Mouse (Mus musculus) testis, postnatal 10 days (tissue): ENCODE measurements at regions not wholly inside any gene's neighbourhood (a gene's known extent, or its start where the extent isn't known, plus 50 kb on each side); places are given as distances from the start of the nearest gene placed in this dataset.
A peak's percentile ranks its signal among the peaks of the same experiment; 100 is the strongest.
"Not testable (repeated sequence)": the region's sequence is repeated elsewhere in the genome, so short reads cannot be mapped to it uniquely, and the experiment has no call there.

Experiments
- DNase-seq: peaks from one replicate; pipeline ENCODE4 v3.0.0; 2021; ENCODE audit warnings: low spot score

DNA sequence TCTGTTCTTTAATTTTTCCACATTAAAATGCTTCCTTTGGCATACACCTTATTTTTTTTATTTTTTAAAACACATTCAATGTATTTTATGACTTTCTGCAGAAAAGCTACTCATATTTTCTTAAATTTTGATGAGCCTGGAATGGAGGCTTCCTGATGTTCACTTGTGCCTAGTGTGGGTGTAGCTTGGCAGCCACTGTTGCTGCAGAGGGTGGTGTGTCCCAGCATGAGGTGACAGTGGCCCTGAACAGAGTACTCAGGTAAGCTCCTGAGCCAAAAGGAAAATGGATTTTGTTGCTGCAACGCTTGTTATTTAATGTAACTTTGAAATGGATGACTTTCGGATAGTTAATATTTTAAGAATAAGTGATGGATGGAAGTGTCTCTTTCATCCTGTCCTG, 170.6 kb downstream of the Eipr1 start:
- no peak for DNase-seq

DNA sequence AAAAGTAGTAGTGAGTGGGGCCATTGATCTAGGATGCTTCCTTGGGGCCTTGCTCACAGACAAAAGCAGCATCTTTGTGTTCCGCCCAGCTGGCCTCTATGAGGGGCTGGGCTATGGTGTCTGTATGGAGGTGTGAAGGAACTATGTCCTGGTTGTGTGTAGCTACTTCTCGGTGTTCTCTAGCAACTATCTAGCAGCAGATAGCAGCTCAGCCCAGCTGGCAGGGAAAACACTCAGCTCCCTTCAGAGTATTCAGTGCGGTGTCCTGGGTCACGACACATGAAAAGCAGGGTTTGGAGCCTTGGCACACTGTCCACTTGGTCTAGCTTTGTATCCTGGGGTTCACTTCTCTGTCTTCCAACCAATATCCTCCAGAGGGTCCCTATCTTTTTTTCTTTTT, 173.6 kb downstream of the Eipr1 start:
- DNase-seq = no peak

DNA sequence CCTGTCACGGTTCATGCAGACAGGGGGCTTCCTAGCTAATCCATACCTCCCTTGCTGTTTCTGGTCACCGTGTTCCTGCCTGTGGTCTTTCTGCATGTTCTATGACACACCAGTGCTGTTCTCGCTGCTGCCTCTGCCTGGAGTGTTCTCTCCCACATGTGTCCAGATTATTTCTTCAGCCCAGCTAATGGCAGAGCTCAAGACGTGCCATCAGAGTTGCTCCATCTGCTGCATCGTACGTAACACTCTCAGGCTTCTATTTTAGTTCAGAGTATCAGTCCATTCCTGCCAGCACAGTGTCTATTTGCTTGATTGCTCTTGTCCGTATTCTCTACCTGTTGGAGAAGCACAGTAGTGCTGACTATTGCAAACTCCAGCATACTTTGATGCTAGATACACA, 188.3 kb downstream of the Eipr1 start:
- DNase-seq = no peak

DNA sequence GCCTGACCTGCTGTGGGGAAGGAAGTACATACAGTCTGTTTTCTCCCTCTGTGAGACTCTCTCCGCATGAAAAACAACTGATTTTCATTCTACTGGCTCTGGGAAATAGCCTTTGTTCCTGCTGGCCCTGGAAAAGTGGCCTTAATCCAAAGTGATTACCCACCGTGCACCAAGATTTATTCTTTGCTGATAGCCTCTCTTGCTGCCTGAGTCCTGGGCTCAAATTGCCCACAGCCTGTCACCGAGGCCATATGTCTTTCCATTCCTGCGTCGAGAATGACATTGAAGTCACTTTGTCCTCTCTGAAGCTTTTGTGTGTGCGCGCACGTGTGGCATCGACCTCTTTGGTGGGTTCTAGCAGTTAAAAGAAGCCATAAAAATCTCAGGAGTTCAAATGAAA, 197.3 kb downstream of the Eipr1 start:
- DNase-seq = no peak

DNA sequence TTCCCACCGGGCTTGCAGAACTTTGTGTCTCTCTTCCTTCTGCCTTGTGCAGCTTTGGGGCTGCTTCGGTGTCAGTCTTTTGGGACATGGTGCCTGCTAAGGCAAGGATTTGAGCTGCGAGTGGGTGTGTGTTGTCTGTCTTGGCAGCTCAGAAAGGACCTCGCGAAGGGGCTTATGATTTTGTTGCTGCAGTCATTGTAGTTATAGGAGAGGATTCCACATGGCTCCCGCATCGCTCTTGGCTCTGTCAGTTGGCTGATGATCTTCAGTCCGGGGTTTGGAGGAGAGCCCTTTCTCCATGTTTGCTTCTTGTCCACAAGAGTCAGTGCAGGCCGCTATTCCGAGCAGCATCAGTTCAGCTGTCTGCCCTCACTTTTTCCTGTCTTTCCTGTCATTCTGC, 197.7 kb downstream of the Eipr1 start:
- peak; percentile 35 for DNase-seq

DNA sequence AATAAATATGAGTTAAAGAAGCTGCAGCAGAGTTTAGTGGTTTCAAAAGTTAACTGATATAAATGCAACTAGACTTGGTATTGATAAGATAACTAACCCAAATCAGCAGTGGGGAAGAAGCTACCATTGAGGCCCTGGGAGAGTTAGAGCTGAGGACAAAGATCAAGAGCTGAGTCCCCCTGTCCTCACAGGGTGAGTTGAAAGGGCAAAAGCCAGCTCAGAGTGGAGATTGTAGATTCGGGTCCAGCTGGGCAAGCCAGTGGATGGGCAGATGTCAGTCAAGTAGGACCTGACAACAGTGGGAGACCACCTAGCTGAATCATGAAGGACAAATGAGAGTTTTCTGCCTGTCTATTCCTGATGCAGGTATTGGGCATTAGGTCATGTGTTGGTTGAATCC, 205.6 kb downstream of the Eipr1 start:
- peak; percentile 16 for DNase-seq

DNA sequence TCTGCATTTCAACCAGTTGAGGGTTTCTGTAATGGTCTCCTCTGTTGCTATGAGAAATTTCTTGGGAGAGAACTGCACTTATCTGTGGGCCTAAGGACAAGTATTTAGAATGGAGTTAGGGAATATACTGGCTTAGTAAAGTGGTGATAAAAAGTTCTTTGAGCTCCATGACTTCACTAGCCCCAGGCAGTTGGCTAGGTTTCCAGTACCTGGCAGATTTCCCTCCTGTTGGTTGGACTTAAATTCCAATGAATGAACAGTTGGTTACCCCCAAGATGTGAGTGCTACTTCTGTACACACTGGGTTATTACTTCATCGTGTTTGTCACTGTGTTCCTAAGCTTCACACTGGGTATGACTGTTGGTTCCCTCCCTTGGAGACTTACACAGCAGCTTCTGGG, 207.1 kb downstream of the Eipr1 start:
- no peak for DNase-seq

DNA sequence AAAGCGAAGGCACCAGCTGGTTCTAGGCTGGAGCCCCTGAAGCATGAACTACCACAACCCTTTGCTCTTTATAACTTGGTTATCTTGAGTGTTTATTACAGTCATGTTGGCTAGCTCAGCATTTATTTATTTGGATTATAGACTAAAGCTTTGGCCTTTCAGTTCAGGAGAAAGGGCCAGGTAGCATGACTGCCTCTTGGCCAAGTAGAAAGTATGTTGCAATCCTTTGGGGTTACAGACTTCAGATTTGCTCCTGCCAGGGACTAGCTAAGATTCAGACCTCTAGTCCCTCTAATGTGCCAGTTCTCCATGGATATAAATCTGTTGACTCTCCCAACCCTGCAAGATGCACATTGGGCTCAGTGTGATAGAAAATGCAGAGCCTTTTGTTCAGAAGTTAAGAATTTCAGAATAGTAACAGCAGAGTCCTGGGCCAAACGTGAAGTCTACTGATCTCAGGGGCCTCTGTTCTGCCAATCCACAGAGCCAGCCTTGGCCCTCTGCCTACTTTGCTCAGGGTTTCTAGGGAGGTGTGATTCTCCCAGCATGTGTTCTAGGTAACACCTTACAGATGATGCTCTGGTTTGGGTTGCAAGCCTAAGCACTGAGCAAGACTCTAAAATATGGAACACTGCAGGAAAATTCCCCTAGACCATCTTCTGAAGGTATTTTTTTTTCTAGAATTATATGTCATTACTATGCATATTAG, 218.2 kb downstream of the Eipr1 start:
- DNase-seq = no peak

DNA sequence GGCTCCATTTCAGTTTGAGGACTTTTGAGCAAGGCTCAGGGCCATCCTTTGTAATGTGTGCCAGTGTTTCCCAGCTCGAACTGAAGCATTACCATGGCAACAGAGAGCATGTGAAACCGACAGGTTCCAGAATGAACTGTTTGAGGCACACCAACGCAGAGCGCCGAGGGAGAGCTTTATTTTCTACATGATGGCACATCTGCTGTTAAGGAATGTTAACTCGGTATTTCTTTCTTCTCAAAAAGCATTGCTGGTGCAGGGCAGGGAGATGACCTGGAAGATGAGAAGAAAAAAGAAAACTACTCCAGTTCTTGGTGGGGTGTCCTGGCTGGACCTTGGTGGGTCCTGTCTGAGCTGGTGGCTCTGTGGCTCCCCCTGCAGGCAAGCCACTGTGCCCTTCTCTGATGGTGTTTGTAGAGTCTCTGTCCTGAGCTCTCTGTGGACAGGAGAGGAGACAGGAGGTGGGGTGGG, 223.0 kb downstream of the Eipr1 start:
- DNase-seq = peak; percentile 45

DNA sequence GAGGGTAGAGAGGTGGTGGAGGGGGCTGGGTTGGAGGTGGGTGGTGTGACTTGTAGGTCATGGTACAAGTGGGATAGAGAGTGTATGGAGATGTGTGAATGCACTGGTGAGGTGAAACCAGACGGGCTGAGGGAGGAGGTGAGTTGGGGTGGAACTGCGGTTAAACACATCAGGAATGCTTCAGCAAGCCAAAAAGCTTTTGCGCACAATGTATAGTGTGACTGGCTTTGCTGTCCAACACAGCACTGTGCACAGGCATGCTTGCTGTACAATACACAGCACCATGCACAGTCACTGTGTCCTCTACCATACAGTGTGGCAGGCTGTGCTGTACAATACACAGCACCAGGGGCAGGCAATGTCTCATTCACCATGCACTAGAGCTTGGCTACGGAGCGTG, 223.6 kb downstream of the Eipr1 start:
- DNase-seq = no peak

DNA sequence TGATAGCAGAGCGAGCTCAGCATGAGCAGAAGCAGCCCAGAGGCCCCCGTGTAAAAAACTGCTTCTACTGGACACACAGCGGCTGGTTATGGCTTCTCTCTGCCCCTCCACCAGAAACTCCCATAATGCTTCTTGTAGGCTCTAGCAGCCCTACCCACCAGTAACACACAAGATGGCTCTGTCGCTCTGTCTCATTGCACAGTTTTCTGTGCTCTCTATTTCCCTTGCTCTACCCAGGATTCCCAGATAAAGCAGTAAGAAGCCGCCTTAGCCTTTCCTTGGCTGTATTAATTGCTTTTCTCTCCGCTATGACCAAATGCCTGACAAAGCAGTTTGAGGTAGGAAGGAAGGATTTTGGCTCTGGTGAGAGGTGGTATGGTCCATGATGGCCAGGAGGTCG, 228.1 kb downstream of the Eipr1 start:
- DNase-seq = no peak

DNA sequence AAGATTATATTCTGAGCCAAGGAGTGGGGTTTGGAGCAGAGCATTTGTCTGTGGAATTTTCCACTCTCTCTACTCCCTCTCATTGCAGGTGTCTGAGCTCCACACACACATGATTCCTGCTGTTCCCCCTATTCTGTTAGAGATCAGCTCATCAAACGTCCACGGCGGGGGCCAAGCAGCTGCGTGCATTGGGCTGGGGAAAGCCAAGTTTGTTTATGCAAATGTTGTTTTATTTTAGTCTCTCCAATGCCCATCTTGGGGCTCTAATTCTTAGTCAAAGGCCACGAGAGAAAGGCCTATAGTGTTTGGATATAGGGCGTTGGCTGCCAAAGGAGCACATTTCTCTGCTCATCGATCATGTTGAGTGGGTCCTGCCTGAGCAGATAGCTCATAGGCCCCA, 234.6 kb downstream of the Eipr1 start:
- no peak for DNase-seq

DNA sequence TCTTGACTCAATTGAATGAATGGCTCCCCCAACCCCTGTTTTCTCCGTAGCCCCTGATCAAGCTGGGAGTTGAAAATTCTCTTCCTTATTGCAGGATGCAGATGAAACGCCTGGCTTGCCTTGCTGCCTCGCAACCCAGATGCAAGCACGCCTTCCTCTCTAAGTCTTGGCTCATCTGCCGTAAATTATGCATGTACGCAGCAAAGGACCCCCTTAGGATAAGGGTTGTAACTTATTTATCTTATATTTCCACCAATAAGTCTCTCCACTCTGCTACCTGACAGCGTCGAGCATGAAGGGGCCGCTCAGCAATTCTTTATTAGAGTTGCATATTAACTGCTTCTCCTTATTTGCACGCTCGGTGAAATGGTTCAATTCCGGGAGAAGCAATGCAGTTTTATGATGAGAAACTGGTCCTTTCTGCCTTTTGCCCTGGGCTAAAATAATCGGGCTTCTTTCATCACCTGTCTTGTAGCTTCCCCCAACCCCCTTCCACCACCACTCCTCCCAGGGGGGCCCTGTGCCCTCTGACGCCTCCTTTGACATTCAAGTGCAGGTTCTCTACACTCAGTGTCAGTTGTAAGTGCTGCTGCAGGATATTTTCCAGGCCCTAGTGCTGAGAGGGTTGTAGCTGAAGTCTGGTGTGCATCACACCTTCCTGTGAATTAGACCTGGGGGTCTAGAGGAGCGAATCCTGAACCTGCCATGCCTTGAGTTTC, 246.0 kb downstream of the Eipr1 start:
- DNase-seq = no peak

DNA sequence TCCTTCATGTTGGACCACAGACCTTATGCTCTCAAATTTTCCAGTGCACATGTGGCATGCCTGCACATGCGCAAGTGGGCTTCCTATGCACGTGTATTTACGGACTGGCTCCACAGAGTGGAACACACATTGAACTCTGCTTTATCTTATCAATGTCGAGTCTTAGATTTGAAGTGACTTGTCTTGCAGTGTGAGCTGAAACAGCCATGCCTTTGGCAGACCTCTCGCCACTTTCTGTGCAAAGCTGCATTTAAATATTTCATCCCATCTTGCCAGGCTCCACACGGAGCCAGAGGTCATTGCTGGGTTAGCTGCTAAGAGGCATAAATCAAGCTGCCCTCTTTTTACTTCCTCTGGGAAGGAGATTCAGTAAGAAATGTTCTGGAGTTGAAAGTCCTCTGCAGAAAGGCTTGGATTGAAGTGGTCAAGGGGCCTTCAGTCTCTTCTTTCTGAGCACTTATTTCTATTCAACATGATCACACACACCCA, 248.4 kb downstream of the Eipr1 start:
- no peak for DNase-seq

DNA sequence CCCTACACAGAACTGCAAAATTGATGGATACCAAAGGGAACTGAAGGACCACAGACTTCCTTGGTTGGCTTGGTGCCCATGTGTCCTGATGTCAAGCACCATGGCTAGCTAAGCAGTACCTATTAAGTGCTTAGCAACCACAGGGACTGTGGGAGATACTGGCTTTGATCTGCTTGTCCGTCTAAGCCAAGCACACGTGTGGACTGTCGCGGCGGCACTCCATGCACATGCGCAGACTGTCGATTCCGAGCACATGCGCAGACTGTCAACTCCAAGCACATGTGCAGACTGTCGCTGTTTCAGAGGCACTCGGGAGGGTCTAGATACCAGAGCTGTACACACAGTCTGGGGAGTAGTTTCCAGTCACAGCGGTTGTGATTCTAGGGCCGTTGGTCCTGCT, 252.9 kb downstream of the Eipr1 start:
- no peak for DNase-seq

DNA sequence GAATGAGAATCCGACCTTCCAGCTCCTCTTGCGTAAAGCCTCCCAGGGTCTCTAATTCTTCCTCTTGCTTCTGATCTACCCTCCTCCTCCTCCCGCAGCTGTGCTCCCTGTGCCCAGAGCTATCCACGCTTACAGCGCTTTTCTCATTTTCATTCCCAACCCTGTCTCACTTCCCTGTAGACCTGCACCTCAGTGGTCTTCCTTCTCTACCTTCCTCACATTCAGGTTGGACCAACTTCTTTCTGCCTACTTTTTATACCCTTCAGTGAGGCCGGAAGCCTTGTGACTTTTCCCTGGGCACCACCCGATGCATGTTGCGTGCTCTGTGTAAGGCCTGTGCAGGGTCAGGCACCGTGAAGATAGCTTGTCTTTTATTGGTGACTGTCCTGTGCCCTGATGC, 263.0 kb downstream of the Eipr1 start:
- no peak for DNase-seq

DNA sequence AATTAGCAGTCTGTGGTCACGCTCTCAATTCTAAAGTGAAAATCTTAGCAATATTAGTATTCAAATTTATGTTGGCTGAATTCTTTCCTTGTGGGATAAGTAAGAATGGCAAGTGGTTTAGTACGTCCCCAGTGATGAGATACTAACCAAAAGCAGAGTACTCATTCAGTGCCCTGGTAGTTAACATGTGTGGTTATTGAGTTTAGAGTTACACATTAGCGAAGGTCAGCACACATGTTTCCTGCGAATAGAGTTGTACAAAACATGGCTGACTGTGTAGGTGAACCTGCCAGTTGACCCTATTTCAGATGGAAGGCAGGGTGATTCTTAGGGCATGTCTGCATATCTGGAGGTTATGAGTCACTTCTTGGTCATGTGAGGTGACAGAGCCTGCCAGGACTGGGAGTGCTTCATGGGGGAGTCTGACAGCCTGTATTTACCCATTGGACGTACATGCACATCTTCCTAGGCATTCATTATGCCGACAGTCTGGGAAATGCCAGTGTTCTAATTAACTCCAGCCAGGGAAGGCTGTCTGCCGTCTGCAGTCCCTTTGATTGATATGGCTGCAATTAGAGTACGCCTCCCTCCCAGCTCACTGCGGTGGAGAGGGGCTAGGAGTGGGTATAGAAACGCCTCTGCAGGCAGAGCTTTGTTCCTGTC, 263.7 kb downstream of the Eipr1 start:
- no peak for DNase-seq

DNA sequence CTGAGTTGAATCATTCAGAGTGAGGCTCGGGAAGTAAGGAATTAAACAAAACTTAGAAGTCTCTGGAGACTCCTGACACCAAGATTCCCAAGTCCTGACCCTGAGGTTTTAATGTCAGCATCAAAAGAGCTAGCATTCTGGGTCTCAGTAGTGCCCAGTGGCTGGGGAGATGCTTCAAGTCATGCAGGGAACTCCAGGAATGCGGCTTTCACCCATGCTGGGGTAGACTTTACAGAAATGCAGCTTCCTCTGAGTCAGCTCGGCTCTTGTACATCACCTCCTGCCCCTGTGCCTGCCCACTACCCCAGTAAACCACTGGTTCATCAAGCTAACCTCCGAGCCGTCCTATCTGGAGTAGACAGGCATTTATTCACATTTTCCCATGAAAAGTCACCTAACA, 269.5 kb downstream of the Eipr1 start:
- no peak for DNase-seq

DNA sequence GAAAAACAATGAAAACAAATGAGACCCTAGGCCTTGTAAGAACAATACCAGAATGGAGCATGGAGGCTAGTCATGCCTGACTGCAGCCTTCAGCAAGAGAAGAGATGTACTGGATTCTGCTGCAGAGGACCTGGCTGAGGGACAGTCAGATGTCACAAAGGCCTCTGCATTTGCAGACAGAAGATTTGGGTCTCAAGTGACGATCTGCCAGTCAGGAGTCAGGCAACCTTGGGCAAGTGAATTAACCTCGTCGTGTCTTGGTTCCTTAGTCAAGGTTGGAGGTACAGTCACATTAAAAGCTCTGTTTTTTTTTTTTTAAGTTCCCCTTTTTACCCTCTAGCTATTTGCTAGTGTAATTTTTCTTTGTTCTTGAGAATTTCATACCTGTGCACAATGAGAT, 276.6 kb downstream of the Eipr1 start:
- DNase-seq = no peak

DNA sequence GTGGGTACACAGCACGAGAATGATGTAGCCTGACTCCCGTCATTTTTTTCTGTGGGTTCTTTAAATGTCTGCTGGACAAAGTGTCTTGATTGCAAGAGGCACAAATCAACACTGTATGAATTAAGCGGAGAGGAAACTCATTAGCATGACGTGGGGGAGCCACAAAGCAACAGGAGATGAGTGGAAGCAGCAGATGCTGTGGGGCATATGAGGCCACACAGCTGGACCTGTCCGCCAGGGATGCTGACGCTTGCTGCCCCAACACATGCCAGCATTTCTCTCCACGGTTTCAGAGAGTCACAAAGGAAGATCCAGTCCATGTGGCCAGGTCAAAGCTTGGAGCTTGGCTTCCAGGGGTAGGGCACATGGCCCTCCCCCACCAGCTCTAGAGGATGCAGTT, 277.9 kb downstream of the Eipr1 start:
- no peak for DNase-seq

DNA sequence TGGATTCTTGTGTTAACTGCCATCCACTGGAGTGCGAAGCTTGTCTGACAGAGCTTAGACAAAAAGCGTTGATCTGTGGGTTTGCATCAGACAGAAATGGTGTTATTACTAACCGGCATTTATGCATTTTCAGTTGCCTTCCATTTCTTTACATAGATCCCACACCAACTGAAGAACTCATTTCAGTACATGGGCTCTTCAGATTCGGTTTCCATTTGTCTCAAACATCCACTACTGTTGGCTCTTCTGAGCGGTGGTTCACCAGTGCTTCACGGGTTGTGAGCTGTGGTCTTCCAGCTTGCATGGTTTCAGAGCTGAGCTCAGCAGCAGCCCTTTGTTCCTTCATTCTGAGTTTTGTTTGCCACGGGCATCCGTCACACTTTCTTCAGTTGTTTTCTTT, 294.4 kb downstream of the Eipr1 start:
- no peak for DNase-seq

DNA sequence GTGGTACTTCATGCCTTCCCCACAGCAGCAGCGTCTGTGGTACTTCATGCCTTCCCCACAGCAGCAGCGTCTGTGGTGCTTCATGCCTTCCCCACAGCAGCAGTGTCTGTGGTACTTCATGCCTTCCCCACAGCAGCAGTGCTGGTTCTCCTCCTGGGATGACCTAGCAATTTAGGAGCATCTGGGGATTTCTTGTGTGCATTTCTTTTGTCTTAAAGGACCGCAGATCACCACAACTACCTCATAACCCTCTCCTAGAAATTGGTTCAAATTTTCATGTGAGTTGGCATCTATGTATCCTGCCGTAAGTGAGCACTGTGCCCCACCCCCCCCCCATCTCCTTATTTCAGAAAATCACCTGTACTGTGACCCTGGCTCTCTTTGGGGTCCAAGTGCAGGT, 297.0 kb downstream of the Eipr1 start:
- DNase-seq = not testable (repeated sequence)

DNA sequence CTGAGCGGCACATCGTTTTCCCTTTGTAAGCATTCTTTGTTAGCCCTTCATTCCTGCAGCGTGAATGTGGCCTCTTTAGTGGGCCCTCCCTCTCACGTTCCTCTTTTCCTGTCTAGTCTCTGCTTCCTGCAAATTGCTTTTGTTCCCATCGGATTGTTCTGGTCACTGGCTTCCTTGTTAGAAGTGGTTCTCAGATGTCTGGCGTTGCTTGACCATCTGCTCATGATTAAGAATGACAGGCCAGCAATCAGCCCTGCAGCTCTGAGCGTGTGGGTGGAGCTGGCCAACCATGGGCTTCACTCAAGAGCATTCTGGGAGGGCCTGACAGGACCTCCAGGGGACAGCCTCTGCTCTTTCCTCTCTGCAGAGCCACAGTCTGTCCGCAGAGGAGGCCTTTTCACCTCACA, 297.5 kb downstream of the Eipr1 start:
- no peak for DNase-seq
